8 mouse cellular contexts compared by ENCODE assay signal in the genomic region with DNA sequence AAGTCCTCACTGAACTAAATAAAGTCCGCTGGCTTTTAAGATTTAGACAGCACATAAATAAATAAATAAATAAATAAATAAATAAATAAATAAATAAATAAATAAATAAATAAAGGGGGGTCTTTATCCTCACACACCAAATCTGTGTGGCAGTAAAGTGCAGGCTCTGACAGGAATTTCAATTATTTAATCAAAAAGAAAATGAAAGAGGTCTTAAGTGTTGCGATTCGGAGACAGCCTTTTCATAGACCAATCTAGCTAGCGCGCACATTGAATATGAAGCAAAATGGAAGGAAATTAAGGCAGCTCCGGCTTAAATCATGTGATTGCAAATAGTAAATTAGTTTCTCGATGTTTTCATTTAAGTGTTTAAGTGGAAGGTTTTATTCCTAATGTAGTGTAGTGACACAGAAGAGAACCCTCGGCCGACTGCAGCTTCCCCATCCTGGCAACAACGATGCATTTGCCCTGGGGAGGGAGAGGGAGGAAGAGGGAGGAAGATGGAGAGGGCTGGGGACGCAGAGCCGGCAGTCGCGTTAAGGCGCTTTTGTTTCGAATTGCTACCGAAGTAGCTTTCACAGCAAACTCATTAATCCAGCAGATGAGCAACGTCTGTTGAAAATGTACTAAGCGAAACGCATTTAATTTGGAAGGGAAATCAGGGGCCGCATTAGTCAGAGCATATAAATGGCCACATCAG. TPM values are rescaled to one million over a fixed set of nuclear protein-coding genes. Genes with fewer than 3 reads are reported as not detected.
DNase-seq lines count a peak whose midpoint lies in the region; ATAC-seq lines count a peak whose summit lies in the region.

No protein-coding gene starts in this region.

- no peak for ATAC-seq in limb, embryonic 13.5 days (ENCODE audit: low FRiP score, low read depth)
- ATAC-seq in stomach, embryonic 15.5 days (ENCODE audit: insufficient read depth, low FRiP score, low read depth): no peak
- ATAC-seq in CD4-positive, CD25-positive, alpha-beta regulatory T cell, adult 4 months: no peak

- DNase-seq in embryo, embryonic 10 days (ENCODE audit: low spot score): peak; percentile 61
- no peak for DNase-seq in embryo, embryonic 9.5 days (ENCODE audit: extremely low spot score)
- DNase-seq in right cerebral cortex, postnatal 10 days (ENCODE audit: low spot score in 2 of 2): peak; percentile 35 to 41
- DNase-seq in right cerebral cortex, postnatal 36 days (ENCODE audit: low spot score in 2 of 2): no peak
- no peak for DNase-seq in urinary bladder, postnatal 10 days (ENCODE audit: low spot score)

- H3K27me3 ChIP-seq in limb, embryonic 13.5 days: peaks cover 29% of the 10 kb centered on the region
- H3K27me3 ChIP-seq in stomach, embryonic 15.5 days (replicated peaks): peaks cover 13% of the 10 kb centered on the region; the same call in 1 of the 2 replicates

- no peaks in the 10 kb centered on the region for H3K9me3 ChIP-seq in limb, embryonic 13.5 days
- H3K9me3 ChIP-seq in stomach, embryonic 15.5 days: no peaks in the 10 kb centered on the region

- peaks cover 7% of the 10 kb centered on the region; the same call in 1 of the 2 replicates for H3K4me1 ChIP-seq in limb, embryonic 13.5 days
- no peaks in the 10 kb centered on the region for H3K4me1 ChIP-seq in stomach, embryonic 15.5 days

- peak overlapping the region; percentile 50 for H3K9ac ChIP-seq in limb, embryonic 13.5 days
- H3K9ac ChIP-seq in stomach, embryonic 15.5 days: no peak overlapping the region

- WGBS in limb, embryonic 13.5 days: 8% methylated on average over 21 of the region's 21 CpGs
- WGBS in stomach, embryonic 15.5 days: 13% methylated on average over 21 of the region's 21 CpGs

- H3K4me3 ChIP-seq in limb, embryonic 13.5 days: peak overlapping the region; percentile 39
- peak overlapping the region; percentile 22 for H3K4me3 ChIP-seq in stomach, embryonic 15.5 days (replicated peaks)

- no peaks in the 10 kb centered on the region for H3K36me3 ChIP-seq in limb, embryonic 13.5 days
- H3K36me3 ChIP-seq in stomach, embryonic 15.5 days: no peaks in the 10 kb centered on the region

- H3K27ac ChIP-seq in limb, embryonic 13.5 days: no peak overlapping the region
- H3K27ac ChIP-seq in stomach, embryonic 15.5 days: no peak overlapping the region

- peak overlapping the region; percentile 68 for H3K4me2 ChIP-seq in limb, embryonic 13.5 days (replicated peaks)
- peak overlapping the region; percentile 49 for H3K4me2 ChIP-seq in stomach, embryonic 15.5 days

RNA-seq across cellular contexts. Expression of a gene that starts 15.3 kb away (rescaled TPM):
- 0.06 TPM in 1 of 2 replicates, not detected in the other for polyA plus RNA-seq in limb, embryonic 13.5 days (2015; fragmentation: Nextera tagmentation; extraction: Ambion mirVana)
- polyA plus RNA-seq in stomach, embryonic 15.5 days (2015; fragmentation: Nextera tagmentation; extraction: Ambion mirVana): not detected in 2 replicates
- polyA plus RNA-seq in CD4-positive, CD25-positive, alpha-beta regulatory T cell, adult 4 months (2017; shearing (Covaris generic)): not detected

RNA-seq across cellular contexts. Expression of a gene that starts 57.8 kb away (rescaled TPM):
- polyA plus RNA-seq in limb, embryonic 13.5 days (2015; fragmentation: Nextera tagmentation; extraction: Ambion mirVana): 2,194 and 2,567 TPM in 2 replicates
- 2,024 and 2,425 TPM in 2 replicates for polyA plus RNA-seq in stomach, embryonic 15.5 days (2015; fragmentation: Nextera tagmentation; extraction: Ambion mirVana)
- polyA plus RNA-seq in CD4-positive, CD25-positive, alpha-beta regulatory T cell, adult 4 months (2017; shearing (Covaris generic)): 1,000 to 10,000 TPM; 3,203 to 3,707 TPM

Comparison
In these comparisons a context has a peak if more than half of its experiments do, and no peak if none do; other contexts are left out.
1. DNase-seq: peak in embryo, embryonic 10 days (single experiment) and right cerebral cortex, postnatal 10 days (2 of 2); none in embryo, embryonic 9.5 days (single experiment), right cerebral cortex, postnatal 36 days (0 of 2) and urinary bladder, postnatal 10 days (single experiment).